Mouse (Mus musculus) intestine, embryonic 14.5 days (tissue): ENCODE results near the gene Robo4. TPM values are rescaled to one million over a fixed set of nuclear protein-coding genes. Genes with fewer than 3 reads are reported as not detected.

Experiments
- ATAC-seq: fragments of 200-750 bp; cut with Nextera tagmentation; replicated peaks from 2 replicates; pipeline ENCODE4 v1.8.0; 2017; ENCODE audit warnings: low read depth, moderate number of reproducible peaks, moderate TSS enrichment, moderate library complexity; ENCODE audit not compliant: low FRiP score, low TSS enrichment
- DNase-seq: peaks from one replicate; pipeline ENCODE4 v3.0.0-alpha.2; 2018; ENCODE audit warnings: low spot score
- H3K27ac ChIP-seq: fragments of 300-500 bp; sonication (generic); 2 replicates; pipeline ENCODE4 v1.5.1; 2014; ENCODE audit warnings: low read depth, mild to moderate bottlenecking, control low read depth
- H3K27me3 ChIP-seq: fragments of 300-500 bp; sonication (generic); replicated peaks from 2 replicates; pipeline ENCODE4 v1.6.1; 2014; ENCODE audit warnings: low read length, control low read depth; ENCODE audit not compliant: control insufficient read depth, insufficient read depth
- H3K36me3 ChIP-seq: fragments of 300-500 bp; sonication (generic); 2 replicates; pipeline ENCODE4 v1.6.1; 2014; ENCODE audit warnings: low read length, control low read depth; ENCODE audit not compliant: control insufficient read depth, insufficient read depth
- H3K4me1 ChIP-seq: fragments of 300-500 bp; sonication (generic); replicated peaks from 2 replicates; pipeline ENCODE4 v1.6.1; 2014; ENCODE audit warnings: low read length, control low read depth, mixed read lengths; ENCODE audit not compliant: control insufficient read depth, insufficient read depth
- H3K4me2 ChIP-seq: fragments of 300-500 bp; sonication (generic); 2 replicates; pipeline ENCODE4 v1.6.1; 2014; ENCODE audit warnings: low read length
- H3K4me3 ChIP-seq: fragments of 300-500 bp; sonication (generic); 2 replicates; pipeline ENCODE4 v1.5.1; 2014; ENCODE audit warnings: low read depth, low read length, control low read depth, mixed read lengths
- H3K9ac ChIP-seq: fragments of 300-500 bp; sonication (generic); 2 replicates; pipeline ENCODE4 v1.6.1; 2014; ENCODE audit warnings: mild to moderate bottlenecking, low read length
- H3K9me3 ChIP-seq: fragments of 300-500 bp; sonication (generic); 2 replicates; pipeline ENCODE4 v1.6.1; 2016; ENCODE audit warnings: low read length, control low read depth; ENCODE audit not compliant: control insufficient read depth
- WGBS: fragments of 180-500 bp; shearing (Covaris S2); extraction: QIAGEN DNeasy Blood & Tissue Kit; methylation state at CpG from one replicate; pipeline ENCODE4 v1.1.7; 2014; 5-methylcytosine and 5-hydroxymethylcytosine counted together
- polyA plus RNA-seq: library from polyadenylated mRNA; unstranded; fragments of >200 nt; fragmentation: Nextera tagmentation; extraction: Ambion mirVana; gene quantifications from 2 replicates; pipeline ENCODE4 v1.2.1, GENCODE M21; 2014

The Robo4 gene
- 9.8 and 12.8 TPM in 2 replicates for polyA plus RNA-seq

DNA sequence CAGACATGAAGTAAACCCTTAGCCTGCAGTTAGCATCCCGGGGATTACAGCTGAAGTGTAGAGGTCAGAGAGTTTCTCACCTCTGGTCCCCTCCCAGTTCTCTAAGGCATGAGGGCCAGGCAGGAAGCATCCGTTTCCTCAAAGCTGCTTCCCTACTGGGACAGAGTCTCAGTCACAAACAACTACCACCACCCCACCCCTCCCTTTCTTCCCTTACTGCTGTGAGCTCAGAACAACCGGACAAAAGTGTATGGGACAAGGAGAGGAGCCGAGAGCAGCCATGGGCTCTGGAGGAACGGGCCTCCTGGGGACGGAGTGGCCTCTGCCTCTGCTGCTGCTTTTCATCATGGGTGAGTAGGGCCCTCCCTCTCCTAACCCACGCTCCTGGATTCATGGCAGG lies at the start of gene Robo4:
Robo4 (plus strand) TSS at position 96 of the 400 bp plus-strand sequence.
- Histone ChIP-seq H3K36me3 (no peaks in the 10 kb centered on the region), H3K27ac (0 out of 2 replicates have a peak within 1 kb of the TSS, but pooled peaks have one; percentile 22)

DNA sequence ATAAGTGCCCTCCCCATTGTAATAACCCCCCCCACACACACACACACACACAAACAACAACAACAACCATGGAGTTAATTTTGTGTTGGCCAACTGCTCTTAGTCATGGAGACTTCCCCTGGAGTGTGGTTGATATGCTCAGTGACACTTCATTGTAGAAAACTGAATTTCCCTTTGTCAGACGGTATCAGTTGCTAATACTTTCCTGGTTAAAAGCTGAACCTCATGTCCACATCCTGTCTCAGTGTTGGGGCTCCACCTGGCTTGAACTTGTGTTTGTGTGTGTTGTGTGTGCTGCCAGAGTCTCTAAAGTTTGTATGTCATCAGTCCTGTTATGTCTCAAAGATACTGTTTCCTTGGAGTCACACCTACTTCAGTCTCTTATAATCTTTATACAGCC lies 47.2 kb upstream of the Robo4 start:
- H3K4me1 ChIP-seq = peaks cover 2% of the 10 kb centered on the region; the same call in 1 of the 2 replicates
- WGBS = 72% methylated on average over 1 of the region's 1 CpGs
- no peaks in the 10 kb centered on the region for H3K9me3 ChIP-seq
- H3K36me3 ChIP-seq = no peaks in the 10 kb centered on the region
- ATAC-seq (no peak), DNase-seq (no peak)
- no peak overlapping the region for H3K9ac ChIP-seq
- H3K4me2 ChIP-seq = no peak overlapping the region
- no peak overlapping the region for H3K27ac ChIP-seq
- H3K27me3 ChIP-seq = no peaks in the 10 kb centered on the region
- no peak overlapping the region for H3K4me3 ChIP-seq

More for the DNA sequence above, at the start of gene Robo4:
- no peaks in the 10 kb centered on the region for H3K4me1 ChIP-seq
- no peaks in the 10 kb centered on the region for H3K9me3 ChIP-seq
- H3K4me2 ChIP-seq = no peak within 1 kb of the TSS
- ATAC-seq (no peak), DNase-seq (no peak)
- peak within 1 kb of the TSS; percentile 18 for H3K4me3 ChIP-seq
- 0 out of 2 replicates have a peak within 1 kb of the TSS, but pooled peaks have one; percentile 7 for H3K9ac ChIP-seq
- H3K27me3 ChIP-seq = peaks cover 1% of the 10 kb centered on the region; the same call in 1 of the 2 replicates
- WGBS = 15% methylated on average over 7 of the region's 7 CpGs

DNA sequence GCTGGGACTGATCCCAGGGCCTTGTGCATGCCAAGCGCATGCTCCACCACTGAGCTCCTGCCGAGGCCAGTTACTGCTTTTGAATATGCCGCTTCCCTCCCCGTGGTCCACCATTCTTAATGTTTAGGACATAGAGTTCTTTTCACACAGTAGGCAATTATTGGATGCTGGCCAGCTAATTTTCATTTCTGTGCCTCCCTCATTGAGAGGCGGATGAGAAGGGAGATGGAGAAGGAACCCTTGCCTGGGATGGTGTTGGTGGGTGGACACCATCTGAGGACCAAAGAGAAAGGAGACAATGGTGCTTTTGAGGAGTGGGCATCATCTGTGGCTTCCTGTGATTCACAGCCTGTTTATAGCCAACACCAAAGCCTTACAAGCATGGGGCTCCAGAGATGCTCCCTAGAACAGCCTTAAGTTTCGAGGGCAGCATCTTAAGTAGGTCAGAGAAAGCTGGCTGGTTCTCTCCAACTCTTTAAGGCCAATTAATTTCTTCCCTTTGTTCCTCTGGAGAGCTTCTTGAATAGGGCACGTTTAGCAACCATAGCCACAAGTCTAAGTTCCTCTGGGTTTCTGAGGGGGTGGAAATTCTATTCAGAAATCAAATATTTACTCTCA lies 42.9 kb upstream of the Robo4 start:
- Histone ChIP-seq H3K4me3 (no peak overlapping the region), H3K9me3 (no peaks in the 10 kb centered on the region), H3K27me3 (no peaks in the 10 kb centered on the region), H3K9ac (no peak overlapping the region), H3K4me1 (peaks cover 7% of the 10 kb centered on the region), H3K27ac (no peak overlapping the region), H3K4me2 (no peak overlapping the region), H3K36me3 (no peaks in the 10 kb centered on the region)
- DNase-seq = no peak
- no peak for ATAC-seq
- 79% methylated on average over 7 of the region's 7 CpGs for whole genome bisulfite sequencing

DNA sequence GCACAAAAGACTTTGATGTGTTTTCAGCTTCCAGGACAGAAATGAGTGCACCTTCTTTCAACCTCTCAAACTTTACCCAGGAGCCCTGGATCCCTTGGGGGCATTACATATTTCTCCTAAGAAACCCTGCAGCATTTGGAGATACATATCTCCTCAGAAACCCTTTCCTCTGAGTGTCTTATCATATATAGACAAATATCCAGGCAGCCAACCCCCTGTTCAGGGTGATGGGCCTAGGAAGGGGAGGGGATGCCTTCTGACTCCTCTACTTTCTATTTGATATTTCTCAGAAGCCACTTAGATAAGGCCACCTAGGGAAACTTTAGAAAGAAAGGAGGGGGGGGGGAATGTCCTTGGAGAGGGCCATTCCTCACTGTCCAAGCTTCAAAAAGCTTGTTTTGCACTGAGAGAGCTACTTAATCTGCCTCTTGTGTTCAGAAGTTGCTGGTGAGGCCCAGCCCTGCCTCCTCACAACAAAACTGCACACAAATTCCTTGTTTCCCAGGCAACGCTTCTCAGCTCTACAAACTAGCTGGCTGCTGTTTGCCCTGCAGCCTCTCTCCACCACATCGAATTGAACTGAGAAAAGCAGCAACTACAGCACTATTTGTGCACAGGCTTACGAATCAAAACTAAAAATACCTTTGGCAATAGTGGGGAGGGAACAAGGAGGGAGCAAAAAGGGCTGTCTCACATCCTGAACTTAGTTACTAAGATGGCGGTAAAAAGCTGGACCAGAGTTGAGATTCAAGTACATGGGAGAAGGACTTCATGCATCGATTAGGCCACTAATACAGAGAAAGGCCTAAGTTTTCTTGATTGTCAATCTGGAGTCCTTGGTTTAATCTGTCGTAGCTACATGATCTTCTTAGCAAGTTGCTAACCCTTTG lies 42.1 kb upstream of the Robo4 start:
- 51% methylated on average over 6 of the region's 6 CpGs for WGBS
- H3K4me2 ChIP-seq = no peak overlapping the region
- ATAC-seq (0 out of 2 replicates have a peak, but pooled peaks have one; percentile 15), DNase-seq (no peak)
- H3K27ac ChIP-seq = 0 out of 2 replicates have a peak overlapping the region, but pooled peaks have one; percentile 30
- H3K4me3 ChIP-seq = no peak overlapping the region
- no peaks in the 10 kb centered on the region for H3K36me3 ChIP-seq
- peaks cover 7% of the 10 kb centered on the region for H3K4me1 ChIP-seq
- no peak overlapping the region for H3K9ac ChIP-seq
- H3K9me3 ChIP-seq = no peaks in the 10 kb centered on the region
- no peaks in the 10 kb centered on the region for H3K27me3 ChIP-seq

DNA sequence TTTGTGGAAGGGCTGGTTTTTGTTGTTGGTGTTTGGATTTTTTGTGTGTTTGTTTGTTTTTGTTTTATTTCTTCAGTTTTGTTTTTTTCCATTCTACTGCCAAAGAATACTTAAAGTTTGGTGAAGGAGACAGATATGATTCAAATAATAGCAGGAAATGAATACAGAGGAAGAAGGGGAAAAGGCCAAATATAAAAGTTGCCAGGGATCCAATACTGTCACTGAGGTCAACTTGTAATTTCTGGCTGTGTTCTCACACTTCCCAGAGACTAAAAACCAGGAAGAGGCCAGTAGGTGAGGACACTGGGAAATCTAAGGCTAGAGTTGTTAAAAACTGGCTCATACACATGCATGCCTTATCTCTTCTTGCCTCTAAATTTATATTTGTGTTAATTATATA lies 39.6 kb upstream of the Robo4 start:
- ATAC-seq (no peak), DNase-seq (no peak)
- no peaks in the 10 kb centered on the region for H3K36me3 ChIP-seq
- no peaks in the 10 kb centered on the region for H3K9me3 ChIP-seq
- no peak overlapping the region for H3K4me2 ChIP-seq
- H3K27me3 ChIP-seq = no peaks in the 10 kb centered on the region
- H3K4me1 ChIP-seq = peaks cover 7% of the 10 kb centered on the region
- no peak overlapping the region for H3K9ac ChIP-seq
- no peak overlapping the region for H3K27ac ChIP-seq
- H3K4me3 ChIP-seq = no peak overlapping the region

DNA sequence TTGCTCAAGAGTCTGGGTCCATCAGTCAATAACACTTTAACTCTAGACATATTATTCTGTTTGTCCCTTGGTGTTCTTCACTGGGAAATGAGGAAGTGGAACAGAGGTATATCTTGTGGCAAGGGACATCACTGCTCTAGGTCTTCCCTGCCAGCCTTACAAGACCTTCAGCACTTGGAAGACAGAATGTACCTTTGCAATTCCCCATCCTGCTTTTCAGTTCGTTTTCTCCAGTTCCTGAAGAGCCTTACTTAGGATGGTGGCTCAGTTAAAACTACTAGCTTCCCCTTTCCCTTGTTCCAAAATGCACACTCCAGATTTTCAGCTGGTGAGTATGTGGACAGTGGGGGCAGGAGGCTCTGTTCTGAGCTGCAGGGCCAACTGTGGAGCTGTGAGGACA lies 38.8 kb upstream of the Robo4 start:
- WGBS = 64% methylated on average over 1 of the region's 1 CpGs
- Histone ChIP-seq H3K9ac (no peak overlapping the region), H3K27ac (no peak overlapping the region), H3K36me3 (no peaks in the 10 kb centered on the region), H3K4me2 (no peak overlapping the region), H3K27me3 (no peaks in the 10 kb centered on the region), H3K4me3 (no peak overlapping the region), H3K9me3 (no peaks in the 10 kb centered on the region), H3K4me1 (peaks cover 7% of the 10 kb centered on the region)
- DNase-seq (no peak), ATAC-seq (no peak)

DNA sequence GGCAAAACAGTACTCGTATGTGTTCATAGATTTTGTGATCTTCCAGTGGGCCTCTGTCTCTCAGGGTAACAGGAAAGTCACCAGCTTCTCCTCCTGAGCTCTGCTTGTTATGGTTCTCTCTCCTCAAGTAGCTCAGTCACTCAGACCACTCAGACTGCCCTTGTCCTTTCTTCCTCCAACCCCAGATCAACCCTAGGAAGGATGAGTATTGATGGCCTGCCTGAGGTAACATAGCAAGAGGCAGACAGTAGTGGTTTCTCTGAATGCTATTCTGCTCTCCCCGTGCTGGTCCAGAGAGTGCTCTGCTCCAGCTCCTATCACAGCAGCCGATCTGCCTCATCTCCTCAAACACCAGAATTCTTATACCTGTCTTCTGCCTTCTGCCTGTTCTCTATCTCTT lies 38.1 kb upstream of the Robo4 start:
- Histone ChIP-seq H3K9ac (no peak overlapping the region), H3K36me3 (no peaks in the 10 kb centered on the region), H3K9me3 (no peaks in the 10 kb centered on the region), H3K4me3 (no peak overlapping the region), H3K27ac (no peak overlapping the region), H3K4me1 (peaks cover 7% of the 10 kb centered on the region), H3K4me2 (no peak overlapping the region), H3K27me3 (no peaks in the 10 kb centered on the region)
- DNase-seq (no peak), ATAC-seq (no peak)
- 70% methylated on average over 3 of the region's 3 CpGs for WGBS

DNA sequence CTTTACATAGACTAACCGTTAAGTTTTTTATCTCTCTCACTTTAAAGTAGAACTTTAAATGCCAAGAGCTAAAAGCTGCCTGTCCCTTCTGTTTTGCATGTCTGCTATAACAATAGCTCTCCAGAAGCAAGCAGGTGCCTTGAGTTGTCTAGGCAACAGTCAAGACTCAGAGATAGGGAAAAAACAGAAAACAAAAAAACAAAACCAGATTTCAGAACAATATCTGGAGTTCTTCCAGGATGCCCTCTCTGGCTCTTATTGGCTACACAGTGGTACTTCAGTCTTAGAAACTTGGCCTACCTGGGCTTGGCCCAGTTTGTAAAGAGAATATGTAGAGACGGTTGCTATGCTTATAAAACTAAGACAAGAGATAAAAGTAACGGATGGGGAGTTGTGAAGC lies 37.3 kb upstream of the Robo4 start:
- Histone ChIP-seq H3K9me3 (no peaks in the 10 kb centered on the region), H3K27me3 (no peaks in the 10 kb centered on the region), H3K27ac (no peak overlapping the region), H3K36me3 (no peaks in the 10 kb centered on the region), H3K4me2 (no peak overlapping the region), H3K4me1 (peaks cover 7% of the 10 kb centered on the region), H3K4me3 (no peak overlapping the region), H3K9ac (no peak overlapping the region)
- no peak for DNase-seq
- WGBS = 75% methylated on average over 3 of the region's 3 CpGs
- ATAC-seq = no peak
